Mouse (Mus musculus): ENCODE results near the gene Gm11011. TPM values are rescaled to one million over a fixed set of nuclear protein-coding genes. Genes with fewer than 3 reads are reported as not detected.

Gene Gm11011
- polyA plus RNA-seq, 2 experiments from 2014 or later: not detected

DNA sequence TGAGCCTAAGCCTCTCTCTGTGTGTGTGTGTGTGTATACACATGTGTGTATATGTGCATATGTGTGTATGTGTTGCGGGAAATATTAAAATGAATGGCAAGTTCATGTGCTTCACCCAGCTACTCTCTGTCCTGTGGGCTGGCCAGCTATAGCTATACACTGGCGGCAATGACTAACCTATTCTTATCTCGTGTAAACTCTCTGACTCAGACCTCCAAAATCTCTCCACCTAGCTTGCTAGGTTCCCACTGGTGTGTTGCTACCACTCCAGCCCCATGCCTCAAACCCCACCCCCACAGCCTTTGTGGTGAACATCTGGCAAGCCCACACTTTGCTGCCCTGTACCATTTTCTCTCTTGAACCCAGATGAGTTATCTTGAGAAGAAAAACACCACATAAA, 857 bp downstream of the Gm11011 start:
- no peak for ATAC-seq

DNA sequence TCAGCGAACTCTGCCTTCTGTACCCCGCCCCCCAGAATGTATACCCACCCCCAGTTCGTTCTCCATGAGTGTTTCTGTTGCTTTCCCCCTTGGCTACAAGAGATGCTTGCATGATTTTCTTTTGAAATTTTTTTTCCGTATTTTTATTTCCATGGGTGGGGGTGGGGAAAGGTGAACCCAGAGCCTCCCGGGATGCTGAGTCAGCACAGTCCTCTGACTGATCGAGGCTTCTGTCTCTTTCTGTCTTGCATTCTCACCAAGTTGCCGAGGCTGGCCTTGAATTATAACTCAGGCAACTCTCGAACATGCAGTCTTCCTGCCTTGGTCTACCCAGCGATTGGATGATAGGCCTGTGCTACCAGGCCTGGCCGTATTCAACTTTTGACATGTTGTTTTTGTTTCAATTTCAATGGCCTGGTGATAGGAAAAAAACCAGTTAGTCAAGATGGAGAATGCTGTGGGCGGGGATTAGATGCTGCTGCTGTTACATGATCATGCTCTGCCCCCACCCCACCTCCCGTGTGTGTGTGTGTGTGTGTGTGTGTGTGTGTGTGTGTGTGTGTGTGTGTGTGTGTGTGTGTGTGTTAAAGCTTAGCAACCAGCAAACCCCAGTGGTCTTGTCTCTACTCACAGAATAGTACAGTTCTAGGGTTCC, 1.8 kb downstream of the Gm11011 start:
- no peak for ATAC-seq

DNA sequence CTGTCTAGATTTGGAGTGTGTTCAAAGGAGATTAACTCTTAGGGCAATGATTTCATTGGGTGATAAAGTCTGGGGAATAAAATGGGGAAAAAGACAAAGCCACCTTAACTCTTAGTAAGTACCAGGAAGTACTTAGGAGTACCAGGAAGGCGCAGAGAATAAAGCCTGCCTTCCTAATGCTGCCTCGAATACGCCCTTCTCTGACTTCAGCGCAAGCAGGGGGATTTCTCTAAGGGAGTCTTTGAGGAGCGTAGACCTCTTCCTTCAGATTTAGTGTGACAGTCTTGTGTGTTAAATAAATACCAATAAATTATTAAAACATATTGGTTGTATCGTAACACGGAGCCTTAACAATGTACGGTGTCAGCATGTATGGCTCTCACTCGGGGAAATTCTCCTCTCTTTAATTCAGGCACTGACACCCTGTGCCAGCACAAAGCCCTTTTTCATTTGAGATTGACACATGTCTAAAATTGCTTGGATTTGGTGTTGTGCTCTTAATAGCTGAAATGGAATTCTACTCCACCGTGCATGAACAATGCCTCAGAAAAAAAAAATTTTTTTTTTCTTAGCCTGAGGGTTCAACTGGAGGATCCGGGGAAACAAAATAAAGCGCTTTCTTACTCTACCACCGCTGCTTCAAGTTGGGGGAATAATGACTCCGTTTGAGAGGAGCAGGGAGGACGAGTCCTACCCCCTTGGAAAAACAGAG, 2.6 kb downstream of the Gm11011 start:
- ATAC-seq: no peak

DNA sequence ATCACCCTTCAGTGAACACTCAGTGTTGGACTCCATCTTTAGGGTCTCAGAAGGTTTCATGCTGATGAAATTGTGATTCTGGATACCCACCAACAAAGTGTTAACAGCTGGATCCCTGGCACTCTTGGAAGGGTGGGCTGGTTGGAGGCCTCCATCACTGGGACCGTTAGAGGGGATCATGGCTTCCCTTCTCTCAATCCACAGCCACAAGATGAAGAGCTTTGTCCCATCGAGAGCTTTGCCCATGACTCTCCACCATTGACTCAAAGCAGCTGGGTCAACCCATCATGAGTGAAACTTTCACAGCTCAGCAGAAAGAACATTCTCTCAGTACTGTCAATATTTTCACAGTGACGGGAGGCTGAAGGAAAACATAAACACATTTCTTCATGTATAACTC, 4.1 kb downstream of the Gm11011 start:
- no peak for ATAC-seq

DNA sequence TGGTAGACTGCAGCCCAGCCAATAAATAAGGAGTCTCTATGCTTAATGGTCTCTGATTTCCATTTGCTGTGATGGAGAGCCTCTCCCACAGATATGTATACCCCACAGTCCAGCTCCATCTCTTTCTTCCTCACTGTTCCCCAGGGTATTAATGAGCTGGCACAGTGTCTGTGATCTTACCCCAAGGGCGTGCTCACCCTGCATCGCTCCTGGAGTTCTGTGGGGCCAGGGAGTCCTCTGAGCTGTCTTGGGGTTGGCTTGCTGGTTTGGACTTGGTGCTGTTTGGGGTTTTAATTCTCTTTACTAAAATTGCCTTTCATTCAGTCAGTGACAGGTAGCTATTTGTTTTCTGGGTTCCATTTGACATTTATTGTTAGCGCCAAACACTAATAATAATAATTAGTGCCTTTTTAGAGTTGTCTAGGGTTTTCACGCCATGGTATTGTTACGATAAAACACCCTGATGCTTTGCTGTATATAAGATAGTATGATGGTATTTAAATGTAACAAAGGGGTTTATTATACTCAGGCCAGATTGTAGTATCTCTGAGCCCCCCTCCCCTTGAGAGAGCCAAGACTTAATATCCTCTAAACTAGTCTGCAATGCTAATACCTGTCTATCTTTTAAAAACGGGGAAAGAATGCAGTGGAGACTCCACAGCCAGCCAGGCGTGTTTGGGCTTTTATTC, 9.9 kb downstream of the Gm11011 start:
- ATAC-seq: no peak

DNA sequence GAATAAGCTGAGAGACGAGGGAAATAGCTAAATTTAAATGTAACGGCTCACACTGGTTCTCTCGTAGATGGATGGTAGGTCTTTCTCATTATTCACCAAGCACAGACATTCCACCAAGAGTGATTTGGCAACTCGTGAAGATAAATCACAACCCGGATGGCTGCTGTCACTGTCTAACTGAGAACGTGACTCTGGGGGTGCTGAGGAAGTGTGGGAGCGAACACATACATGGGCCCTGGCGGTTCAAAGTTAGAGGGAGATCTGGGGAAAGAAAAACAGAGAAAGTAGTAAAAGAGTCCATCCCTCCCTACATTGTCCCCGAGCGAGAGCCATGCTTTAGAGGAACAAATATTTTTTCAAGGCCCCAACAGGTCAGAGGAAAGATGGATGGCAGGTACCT, 17.5 kb downstream of the Gm11011 start:
- ATAC-seq: no peak

DNA sequence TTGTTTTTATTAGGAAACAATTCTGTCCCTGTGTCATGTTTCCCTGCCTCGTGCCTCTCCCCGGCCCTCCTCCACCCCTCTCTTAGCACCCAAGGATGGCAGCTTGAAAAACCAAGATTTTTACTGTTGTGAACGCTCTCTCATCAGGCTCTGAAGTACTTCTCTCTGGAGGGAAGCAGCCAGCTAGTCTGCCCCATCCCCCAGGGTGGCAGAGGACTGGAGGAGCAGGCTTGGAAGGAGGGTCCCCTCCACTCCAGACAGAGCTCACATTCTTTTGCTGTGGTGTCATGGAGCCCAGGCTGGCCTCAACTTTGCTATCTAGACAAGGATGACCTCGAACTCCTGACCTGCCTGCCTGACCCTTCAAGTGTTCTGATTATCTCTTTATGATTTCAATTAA, 21.4 kb downstream of the Gm11011 start:
- no peak for ATAC-seq

DNA sequence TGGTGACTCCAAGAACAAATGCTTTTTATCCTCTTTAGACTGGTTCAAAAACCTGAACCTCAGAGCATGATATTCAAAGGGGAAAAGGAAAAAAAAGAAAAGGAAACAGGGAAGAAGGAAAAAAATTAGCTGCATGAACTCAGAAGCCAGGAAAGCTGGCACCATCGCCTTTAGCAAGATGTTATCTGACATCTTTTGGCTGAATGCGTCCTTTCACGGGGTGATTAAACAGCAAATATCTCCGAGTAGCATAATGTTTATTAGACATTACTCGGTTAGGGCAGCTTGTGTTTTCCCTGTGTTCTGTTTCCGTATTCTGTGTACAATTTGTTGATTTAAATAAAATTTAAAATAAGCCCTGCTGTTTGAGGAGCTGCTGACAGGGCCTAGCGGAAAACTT, 21.8 kb downstream of the Gm11011 start:
- no peak for ATAC-seq

DNA sequence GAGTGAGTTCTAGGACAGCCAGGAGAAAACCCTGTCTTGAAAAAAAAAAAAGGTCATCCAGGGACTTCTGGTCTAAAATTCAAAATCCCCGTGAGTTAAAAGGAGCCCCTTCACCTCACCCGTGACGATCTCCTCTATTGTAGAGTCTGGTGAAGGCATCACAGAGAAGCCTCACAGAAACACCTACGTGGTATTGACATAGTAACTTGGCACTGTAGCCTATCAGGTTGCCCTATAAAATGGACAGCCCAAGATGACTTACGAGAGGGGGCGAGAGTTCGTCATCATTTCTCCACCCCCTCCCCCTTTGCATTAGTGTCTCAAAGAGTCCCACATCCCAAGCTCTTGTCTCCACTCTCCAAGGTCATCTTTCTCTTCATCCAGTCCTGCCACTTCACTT, 41.9 kb downstream of the Gm11011 start:
- ATAC-seq: no peak

DNA sequence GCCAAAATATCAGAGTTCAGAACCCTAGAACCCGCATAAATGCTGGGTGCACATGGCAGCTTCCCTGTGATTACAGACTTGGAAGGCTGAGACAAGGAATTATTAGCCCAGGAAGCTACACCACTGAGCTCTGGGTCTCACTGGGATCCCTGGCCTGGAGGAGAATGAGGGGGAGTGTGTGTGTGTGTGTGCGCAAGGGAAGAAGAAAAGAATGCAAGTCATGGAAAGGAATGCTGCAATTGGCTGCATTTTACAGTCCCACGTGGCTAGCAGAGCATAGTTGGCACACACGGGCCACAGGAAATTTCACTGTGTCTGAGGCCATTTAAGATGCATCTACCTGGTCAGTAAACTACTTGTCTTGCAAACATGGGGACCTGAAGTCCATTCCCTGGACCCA, 48.6 kb downstream of the Gm11011 start:
- ATAC-seq: no peak

Other genes with a start within 250 kb of the Gm11011 start
- gene Tshz2, start 45.3 kb upstream of the Gm11011 start, polyA plus RNA-seq (2017; shearing (Covaris generic)): under 1 TPM in 1 of 2 experiments, not detected in 1; 0.83 TPM